Mouse (Mus musculus) C2C12 (cell line): ENCODE measurements around the gene Txnrd2. TPM values are rescaled to one million over a fixed set of nuclear protein-coding genes. Genes with fewer than 3 reads are reported as not detected.

Experiments
- H3K27me3 ChIP-seq: one replicate; pipeline ENCODE4 v1.6.1; 2011; ENCODE audit not compliant: control insufficient read depth, insufficient read depth, insufficient read length
- H3K36me3 ChIP-seq: one replicate; pipeline ENCODE4 v1.6.1; 2011; ENCODE audit not compliant: control insufficient read depth, insufficient read depth
- H3K4me3 ChIP-seq: one replicate; pipeline ENCODE4 v1.5.1; 2011; ENCODE audit warnings: mild to moderate bottlenecking, control low read depth; ENCODE audit not compliant: poor library complexity, insufficient read depth, severe bottlenecking
- H3K79me2 ChIP-seq: one replicate; pipeline ENCODE4 v1.6.1; 2011; ENCODE audit not compliant: control insufficient read depth, insufficient read depth
- H3K79me3 ChIP-seq: one replicate; pipeline ENCODE4 v1.6.1; 2011; ENCODE audit warnings: low read depth, control low read depth
- H3ac ChIP-seq: one replicate; pipeline ENCODE3; 2011; ENCODE audit warnings: low read depth; ENCODE audit not compliant: control insufficient read depth, insufficient read length
- CEBPB ChIP-seq: IDR thresholded peaks from one replicate; pipeline ENCODE4 v1.6.1; 2011; ENCODE audit warnings: low read depth, mild to moderate bottlenecking, control low read depth, moderate library complexity
- CTCF ChIP-seq: IDR thresholded peaks from one replicate; pipeline ENCODE4 v1.5.1; 2011; ENCODE audit not compliant: control insufficient read depth, insufficient read depth, insufficient read length
- FOSL1 ChIP-seq: IDR thresholded peaks from one replicate; pipeline ENCODE4 v1.8.0; 2011; ENCODE audit warnings: mild to moderate bottlenecking, low read length; ENCODE audit not compliant: poor library complexity, insufficient read depth, severe bottlenecking
- MAX ChIP-seq: IDR thresholded peaks from one replicate; pipeline ENCODE4 v1.6.1; 2011; ENCODE audit warnings: mild to moderate bottlenecking, control low read depth
- MYOD1 ChIP-seq: IDR thresholded peaks from one replicate; pipeline ENCODE4 v1.6.1; 2011; ENCODE audit warnings: low read depth; ENCODE audit not compliant: control insufficient read depth, insufficient read length
- MYOG ChIP-seq: IDR thresholded peaks from one replicate; pipeline ENCODE4 v1.6.1; 2011; ENCODE audit not compliant: control insufficient read depth, insufficient read length; ENCODE audit errors: extremely low read depth
- USF1 ChIP-seq: IDR thresholded peaks from one replicate; pipeline ENCODE4 v1.6.1; 2011; ENCODE audit warnings: low read depth, mild to moderate bottlenecking, control low read depth, moderate library complexity
- polyA plus RNA-seq: library from polyadenylated mRNA; unstranded; fragments of >200 nt; fragmentation: generic; extraction: Trizol; gene quantifications from one replicate; pipeline ENCODE4 v1.2.1, GENCODE M21; 2012; ENCODE audit warnings: missing spikeins

Gene Txnrd2
- polyA plus RNA-seq, 1 experiment = 19.4 TPM

DNA sequence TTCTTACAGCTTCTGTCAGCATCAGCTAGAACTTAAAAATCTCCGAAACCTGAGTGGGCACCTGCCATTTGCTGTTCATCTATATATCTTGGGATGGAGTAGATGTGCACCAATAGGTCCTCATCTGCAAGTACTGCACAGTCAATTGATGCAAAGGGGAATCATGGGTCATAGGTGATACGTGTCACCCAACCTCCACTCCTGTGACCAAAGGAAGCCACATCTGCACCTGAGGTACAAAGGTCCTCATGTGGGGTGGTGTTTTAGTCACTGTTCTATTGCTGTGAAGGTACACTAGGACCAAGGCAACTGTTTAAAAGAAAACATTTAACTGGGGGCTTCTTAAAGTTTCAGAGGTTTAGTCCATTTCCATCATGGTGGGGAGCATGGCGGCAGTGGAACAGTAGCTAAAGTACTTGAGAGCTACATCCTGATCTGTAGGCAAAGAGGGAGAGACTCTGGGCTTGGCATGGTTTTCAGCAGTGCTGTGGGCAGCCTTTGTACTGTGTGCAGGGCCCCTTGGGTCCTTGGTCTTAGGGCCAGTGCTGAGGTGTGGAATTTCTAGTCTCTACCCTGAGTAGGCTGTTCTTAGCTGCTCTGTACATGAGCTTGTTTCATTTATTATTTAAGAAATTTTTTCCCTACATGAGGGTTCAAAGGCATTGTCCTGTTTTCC, 80.5 kb downstream of the Txnrd2 start:
- Histone ChIP-seq H3K4me3 (no peak overlapping the region), H3ac (no peak overlapping the region), H3K27me3 (no peaks in the 10 kb centered on the region), H3K79me3 (peaks cover 2% of the 10 kb centered on the region), H3K79me2 (peaks cover 5% of the 10 kb centered on the region), H3K36me3 (peaks cover 23% of the 10 kb centered on the region)
- TF ChIP-seq MYOD1 (no peak), CEBPB (no peak), CTCF (no peak), MAX (no peak), FOSL1 (no peak), MYOG (no peak), USF1 (no peak)

DNA sequence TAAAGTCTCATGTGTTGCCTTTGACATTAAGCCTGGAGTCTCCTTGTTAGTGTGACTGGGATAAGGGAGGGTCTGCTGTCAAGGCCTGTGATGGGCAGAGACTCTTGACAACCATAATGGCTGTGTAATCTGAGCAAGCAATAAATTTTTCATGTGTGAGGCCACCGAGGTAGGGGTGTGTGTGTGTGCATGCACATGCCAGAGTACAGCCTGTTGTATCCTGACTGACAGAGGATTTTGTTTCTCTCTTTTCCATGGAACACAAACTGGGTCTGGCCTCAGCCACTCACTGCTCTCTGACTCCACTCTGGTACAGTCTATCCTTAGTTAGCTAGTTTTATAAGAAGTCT, 81.0 kb downstream of the Txnrd2 start:
- Histone ChIP-seq H3K36me3 (peaks cover 18% of the 10 kb centered on the region), H3K79me2 (no peaks in the 10 kb centered on the region), H3K27me3 (no peaks in the 10 kb centered on the region), H3K4me3 (no peak overlapping the region), H3ac (no peak overlapping the region), H3K79me3 (no peaks in the 10 kb centered on the region)
- no peak for TF ChIP-seq USF1
- TF ChIP-seq FOSL1 = no peak
- no peak for TF ChIP-seq CTCF
- TF ChIP-seq CEBPB = no peak
- TF ChIP-seq MAX = no peak
- TF ChIP-seq MYOG = no peak
- no peak for TF ChIP-seq MYOD1

DNA sequence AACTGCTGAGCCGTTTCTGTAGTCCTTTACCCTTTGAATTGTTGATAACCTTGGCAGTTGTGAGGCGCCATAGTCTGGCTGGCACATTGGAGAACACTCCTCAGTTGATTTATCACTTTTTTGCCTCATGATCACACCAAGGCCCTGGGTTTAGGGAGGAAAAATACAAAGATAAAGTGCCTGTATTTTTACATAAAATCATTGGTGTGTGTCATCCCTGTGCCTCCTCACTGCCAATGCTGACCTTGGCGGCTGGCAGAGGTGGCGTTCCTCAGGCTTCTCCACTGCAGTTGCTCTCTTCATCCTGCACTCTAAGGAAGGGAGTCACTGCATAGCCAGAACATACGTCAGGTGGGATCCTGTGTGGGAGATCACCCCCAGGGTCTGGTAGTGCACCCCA, 85.6 kb downstream of the Txnrd2 start:
- H3K36me3 ChIP-seq = no peaks in the 10 kb centered on the region
- H3K79me3 ChIP-seq = no peaks in the 10 kb centered on the region
- H3K4me3 ChIP-seq = no peak overlapping the region
- no peaks in the 10 kb centered on the region for H3K79me2 ChIP-seq
- H3ac ChIP-seq = no peak overlapping the region
- TF ChIP-seq CTCF (no peak), FOSL1 (no peak), USF1 (no peak), MYOD1 (no peak), MAX (no peak), MYOG (no peak), CEBPB (no peak)
- no peaks in the 10 kb centered on the region for H3K27me3 ChIP-seq

DNA sequence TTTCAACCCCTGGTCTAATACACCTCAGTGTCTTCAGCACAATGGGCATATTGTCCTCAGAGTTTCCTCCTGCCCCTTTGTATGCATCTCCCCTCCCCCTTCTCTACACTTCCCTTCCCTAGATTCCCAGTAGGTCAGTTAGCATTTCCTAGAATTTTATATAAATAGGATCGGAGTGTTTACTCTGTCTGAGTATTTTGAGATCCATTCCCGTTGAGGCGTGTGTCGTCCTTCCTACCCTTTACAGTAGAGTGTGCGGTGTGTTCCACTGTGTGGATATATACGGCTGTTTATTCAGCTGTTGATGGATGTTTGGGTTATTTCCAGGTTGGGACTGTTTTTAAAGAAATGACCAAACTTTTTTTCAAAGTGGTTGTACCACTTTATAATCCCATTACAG, 87.3 kb downstream of the Txnrd2 start:
- no peak overlapping the region for H3ac ChIP-seq
- H3K27me3 ChIP-seq = no peaks in the 10 kb centered on the region
- no peaks in the 10 kb centered on the region for H3K79me3 ChIP-seq
- no peaks in the 10 kb centered on the region for H3K79me2 ChIP-seq
- no peaks in the 10 kb centered on the region for H3K36me3 ChIP-seq
- TF ChIP-seq CTCF (no peak), MYOD1 (peak; percentile 88)
- no peak overlapping the region for H3K4me3 ChIP-seq

DNA sequence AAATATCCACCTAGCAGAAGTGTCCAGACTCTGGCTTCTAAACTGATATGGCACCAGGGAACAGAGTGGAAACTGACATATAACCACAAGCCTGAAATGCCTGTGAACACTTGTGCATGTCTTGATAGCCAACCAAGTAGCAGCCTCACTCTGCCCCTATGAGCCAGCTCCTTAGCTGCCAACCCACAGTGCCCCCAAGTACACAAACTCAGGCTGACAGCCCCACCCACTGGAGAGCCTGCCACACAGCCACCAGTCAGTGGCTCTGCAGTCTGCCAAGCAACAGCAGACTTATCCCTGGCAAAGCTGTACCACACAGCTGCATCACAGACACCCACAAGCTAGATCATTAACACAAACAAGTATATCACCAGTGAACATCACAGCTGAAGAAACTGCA, 91.9 kb downstream of the Txnrd2 start:
- H3ac ChIP-seq = no peak overlapping the region
- no peak for TF ChIP-seq MYOG
- no peak for TF ChIP-seq MAX
- TF ChIP-seq CTCF = peak; percentile 67
- H3K79me2 ChIP-seq = no peaks in the 10 kb centered on the region
- H3K4me3 ChIP-seq = no peak overlapping the region
- H3K79me3 ChIP-seq = no peaks in the 10 kb centered on the region
- H3K36me3 ChIP-seq = no peaks in the 10 kb centered on the region
- no peaks in the 10 kb centered on the region for H3K27me3 ChIP-seq

DNA sequence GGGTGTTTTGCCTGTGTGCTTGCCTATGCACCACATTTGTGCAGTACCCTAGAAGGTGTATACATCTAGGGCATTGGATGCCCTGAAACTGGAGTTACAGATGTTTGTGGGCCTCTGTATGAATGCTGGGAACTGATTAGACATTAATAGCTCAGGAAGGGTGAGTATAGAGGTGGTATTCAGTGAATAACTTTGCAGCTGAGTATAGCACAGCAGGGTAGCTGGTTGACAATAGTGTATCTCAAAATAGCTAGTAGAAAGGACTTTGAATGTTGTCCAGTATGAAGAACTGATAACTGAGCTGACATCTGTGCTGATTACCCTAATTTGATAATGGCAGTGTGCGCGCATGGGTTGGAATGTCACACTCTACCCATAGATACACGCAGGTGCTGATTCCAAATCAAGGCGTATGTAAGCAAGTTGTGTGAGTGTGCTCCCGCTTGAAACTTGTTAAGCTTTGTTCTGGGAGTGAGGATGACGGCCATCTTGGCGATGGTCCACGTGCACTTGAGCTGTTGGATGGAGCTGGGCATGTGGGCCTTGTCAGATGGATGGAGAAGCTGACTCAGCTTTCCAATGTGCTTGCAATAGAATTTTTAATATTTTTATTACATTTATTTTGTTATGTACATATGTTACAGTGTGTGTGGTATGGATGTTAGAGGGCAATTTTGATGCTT, 97.5 kb downstream of the Txnrd2 start:
- no peaks in the 10 kb centered on the region for H3K79me3 ChIP-seq
- no peaks in the 10 kb centered on the region for H3K27me3 ChIP-seq
- no peak overlapping the region for H3K4me3 ChIP-seq
- no peaks in the 10 kb centered on the region for H3K79me2 ChIP-seq
- no peaks in the 10 kb centered on the region for H3K36me3 ChIP-seq
- H3ac ChIP-seq = no peak overlapping the region
- TF ChIP-seq CTCF (no peak), USF1 (no peak), MYOD1 (no peak), CEBPB (no peak), FOSL1 (no peak), MYOG (no peak), MAX (no peak)
